Mouse (Mus musculus) thymus, adult 2 months (tissue): Measurements from ENCODE around the gene Ap2a2.

Experiments
- CTCF ChIP-seq: fragments of 200-500 bp; IDR thresholded peaks from 2 replicates; pipeline ENCODE4 v1.5.1; 2012; ENCODE audit warnings: mild to moderate bottlenecking, control low read depth, low read length, moderate library complexity, borderline replicate concordance; ENCODE audit not compliant: control insufficient read depth, poor library complexity, insufficient read depth; ENCODE audit errors: extremely low read depth
- POLR2A ChIP-seq: fragments of 200-500 bp; IDR thresholded peaks from 2 replicates; pipeline ENCODE4 v1.6.1; 2012; ENCODE audit warnings: mild to moderate bottlenecking, low read length, control low read depth, moderate library complexity; ENCODE audit not compliant: control insufficient read depth, poor library complexity, insufficient read depth; ENCODE audit errors: extremely low read depth

DNA sequence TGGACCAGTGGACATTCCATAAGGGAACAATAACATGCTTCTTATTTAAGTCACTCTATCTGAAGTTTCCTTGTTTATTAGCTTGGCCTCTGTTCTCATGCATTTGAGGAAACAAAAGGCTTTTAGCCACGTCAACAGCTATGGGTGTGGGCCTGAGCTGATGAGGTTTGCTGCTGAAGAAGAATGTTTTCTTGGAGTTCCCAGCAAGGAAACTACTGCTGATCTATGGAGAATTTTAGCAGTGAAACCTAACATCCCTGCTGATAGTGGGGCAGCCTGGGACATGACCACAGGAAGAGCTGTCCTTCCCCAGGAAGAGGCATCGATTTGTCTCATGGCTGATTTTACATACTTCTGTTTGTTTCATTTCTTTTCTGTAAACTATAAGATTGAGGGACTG is 11.5 kb upstream of the Ap2a2 start:
- TF ChIP-seq CTCF = no peak
- no peak for TF ChIP-seq POLR2A
